Mouse (Mus musculus): ENCODE data around the gene Pdia3.
"Not testable (repeated sequence)": the region's sequence is repeated elsewhere in the genome, so short reads cannot be mapped to it uniquely, and the experiment has no call there.

Gene Pdia3

DNA sequence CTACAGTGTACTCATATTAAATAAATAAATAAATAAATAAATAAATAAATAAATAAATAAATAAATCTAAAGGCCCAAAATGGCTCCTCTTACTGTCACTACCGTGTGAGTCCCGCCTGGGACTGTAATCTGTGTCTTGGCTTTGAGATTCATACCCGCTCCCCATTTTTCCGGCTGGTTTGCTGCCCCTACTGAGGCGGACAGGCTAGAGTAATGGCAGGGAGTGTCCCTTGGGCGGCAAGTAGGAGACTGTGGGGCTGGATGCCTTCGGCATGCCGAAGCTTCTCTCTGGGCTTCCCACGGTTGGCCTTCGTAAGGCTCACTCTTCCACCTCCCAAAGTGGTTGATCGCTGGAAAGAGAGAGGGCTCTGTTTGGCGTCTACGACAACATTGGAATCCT, 67.3 kb downstream of the Pdia3 start:
- not testable (repeated sequence) for DNase-seq

DNA sequence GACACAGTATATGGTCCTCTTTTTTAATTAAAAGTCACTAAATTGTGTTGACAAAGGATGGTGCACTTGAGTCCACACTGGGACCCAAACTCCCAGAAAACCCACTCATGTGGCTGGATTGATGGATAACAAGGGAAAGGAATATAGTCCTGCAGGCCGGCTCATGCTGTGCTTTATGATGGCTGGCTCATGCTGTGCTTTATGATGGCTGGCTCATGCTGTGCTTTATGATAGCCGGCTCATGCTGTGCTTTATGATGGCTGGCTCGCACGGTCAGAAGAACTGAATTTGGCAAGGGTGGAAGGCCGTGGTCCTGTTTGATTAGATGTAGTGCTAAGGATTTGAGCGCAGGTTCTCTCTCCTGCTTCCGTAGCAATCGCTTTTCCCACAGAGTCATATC, 70.0 kb downstream of the Pdia3 start:
- no peak for DNase-seq

DNA sequence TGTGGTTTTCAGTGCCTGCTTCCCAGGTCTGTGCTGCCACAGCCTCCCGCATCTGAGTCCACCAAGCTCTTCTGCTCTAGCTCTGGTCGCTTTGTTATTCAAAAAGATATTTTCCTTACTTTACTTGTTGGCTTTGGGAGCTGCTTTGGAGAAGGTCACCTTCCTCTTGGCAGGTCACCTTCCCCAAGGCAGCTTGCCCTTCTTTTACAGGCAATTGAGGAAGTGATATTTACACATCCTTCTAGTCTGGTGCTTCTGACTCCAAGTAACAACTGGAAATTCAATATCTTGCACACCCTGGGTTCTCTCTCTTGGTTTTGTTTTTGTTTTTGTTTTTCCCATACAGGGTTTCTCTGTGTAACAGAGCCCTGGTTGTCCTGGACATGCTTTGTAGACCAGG, 70.8 kb downstream of the Pdia3 start:
- not testable (repeated sequence) for DNase-seq
